Mouse (Mus musculus): Measurements from ENCODE around the gene Nlk. TPM values are rescaled to one million over a fixed set of nuclear protein-coding genes. Genes with fewer than 3 reads are reported as not detected.

Gene Nlk
- total and polyA plus RNA-seq, 3 experiments: 14.8 to 22.4 (median 20.4) TPM

DNA sequence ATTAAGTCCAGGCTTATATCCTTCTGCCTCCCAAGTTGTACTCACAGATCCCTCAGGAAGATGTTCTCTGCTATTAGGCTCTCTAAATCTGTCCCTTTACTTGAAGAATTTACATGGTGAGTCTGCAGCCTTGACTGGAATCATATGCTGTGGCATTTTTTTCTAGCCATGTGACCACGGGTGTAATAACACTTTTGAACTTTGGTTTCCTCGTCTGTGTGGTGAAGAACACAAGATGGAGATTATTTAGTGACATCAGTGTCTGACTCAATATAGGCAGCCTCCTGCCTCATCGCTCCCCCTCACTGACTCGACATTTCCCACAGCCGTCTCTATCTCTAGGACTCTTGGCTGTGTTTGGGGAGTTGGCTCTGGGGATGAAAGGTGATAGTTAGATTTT lies 5.9 kb upstream of the Nlk start:
- dilution Hi-C loops (cut with MboI; ENCODE audit: extremely low pct_ligation_motif_present, extremely low pct_unique_long_range_greater_than_20kb, low sequenced_read_pairs): no loop called here
- TF ChIP-seq EP300 (IDR thresholded peaks at IDR 0.05; ENCODE audit: low read length) (no peak), E2F4 (IDR thresholded peaks at IDR 0.05; ENCODE audit: insufficient replicate concordance, low read depth, low read length) (no peak), MEF2A (IDR thresholded peaks at IDR 0.05; ENCODE audit: borderline replicate concordance, low read depth, low read length) (no peak), MXI1 (IDR thresholded peaks at IDR 0.05; ENCODE audit: low read depth, low read length) (no peak), TCF12 (IDR thresholded peaks at IDR 0.05; ENCODE audit: low read depth, low read length) (no peak), RCOR1 (conservative IDR thresholded peaks at IDR 0.05; ENCODE audit: low read depth, low read length) (no peak), JUN (IDR thresholded peaks at IDR 0.05; ENCODE audit: insufficient read depth, low read depth, low read length) (no peak), ZMIZ1 (IDR thresholded peaks at IDR 0.05; ENCODE audit: low read depth, low read length) (no peak), TBP (conservative IDR thresholded peaks at IDR 0.05; ENCODE audit: low read depth, low read length) (no peak), ZC3H11A (IDR thresholded peaks at IDR 0.05; ENCODE audit: low read depth, low read length) (no peak), SMC3 (IDR thresholded peaks at IDR 0.05; ENCODE audit: low read depth, low read length) (no peak)
- Histone ChIP-seq H3K36me3 (replicated peaks in 1 of 2; ENCODE audit: control insufficient read depth in 1 of 2, insufficient read depth in 1 of 2, low read length in 1 of 2) (no peaks in the 10 kb centered on the region), H3K4me2 (ENCODE audit: insufficient read depth, low read depth, poor library complexity, severe bottlenecking) (no peak overlapping the region), H3K27me3 (replicated peaks) (peaks cover 5% of the 10 kb centered on the region), H3K27ac (ENCODE audit: insufficient read depth, low read depth) (no peak overlapping the region), H3K9me3 (replicated peaks; ENCODE audit: low read length) (no peaks in the 10 kb centered on the region), H3K4me1 (ENCODE audit: control insufficient read depth in 1 of 2, insufficient read depth in 2 of 2) (peaks cover 2 to 4% of the 10 kb centered on the region in 2 experiments; a peak in 3 of 4 replicates), H3K4me3 (replicated peaks in 1 of 3; ENCODE audit: low read depth in 2 of 3, low read length in 2 of 3, poor library complexity in 1 of 3) (no peak overlapping the region), H3K9ac (ENCODE audit: insufficient read depth, low read depth) (no peak overlapping the region), H3K79me2 (replicated peaks; ENCODE audit: control insufficient read depth, extremely low read depth, insufficient read depth, poor library complexity, severe bottlenecking) (no peaks in the 10 kb centered on the region)
- no peak for DNase-seq (ENCODE audit: extremely low read depth)
- in situ Hi-C loops (cut with MboI; ENCODE audit: low pct_ligation_motif_present, low pct_unique_long_range_greater_than_20kb, low sequenced_read_pairs): no loop called here

DNA sequence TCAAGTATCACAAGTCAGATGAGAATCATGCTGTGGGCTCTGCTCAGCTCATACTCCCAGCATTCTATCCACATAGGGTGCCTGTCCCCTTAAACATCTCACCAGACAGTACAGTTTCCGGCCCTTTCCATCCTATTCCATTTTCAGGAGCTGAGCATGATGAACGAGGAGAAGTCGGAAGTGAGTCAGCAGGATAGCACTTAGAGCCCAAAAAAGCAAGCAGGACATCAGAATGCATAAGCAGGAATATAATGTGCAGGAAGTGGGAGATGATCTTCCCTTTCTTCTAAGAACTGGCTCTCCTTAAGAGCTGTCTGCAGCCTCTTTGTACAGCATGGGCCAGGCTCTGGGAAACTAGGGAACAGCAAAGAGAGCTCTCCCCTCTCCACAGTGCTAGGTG lies 5.1 kb upstream of the Nlk start:
- peaks cover 5% of the 10 kb centered on the region for H3K27me3 ChIP-seq (replicated peaks)
- DNase-seq (ENCODE audit: extremely low read depth): no peak
- in situ Hi-C loops (cut with MboI; ENCODE audit: low pct_ligation_motif_present, low pct_unique_long_range_greater_than_20kb, low sequenced_read_pairs) (no loop called here), dilution Hi-C loops (cut with MboI; ENCODE audit: extremely low pct_ligation_motif_present, extremely low pct_unique_long_range_greater_than_20kb, low sequenced_read_pairs) (no loop called here)
- no peak overlapping the region for H3K27ac ChIP-seq (ENCODE audit: insufficient read depth, low read depth)
- no peak overlapping the region for H3K4me3 ChIP-seq (replicated peaks in 1 of 3; ENCODE audit: low read depth in 2 of 3, low read length in 2 of 3, poor library complexity in 1 of 3)
- TF ChIP-seq EP300 (IDR thresholded peaks at IDR 0.05; ENCODE audit: low read length) (no peak), CTCF (conservative IDR thresholded peaks at IDR 0.05 in 1 of 2, IDR thresholded peaks at IDR 0.05 in 1 of 2; ENCODE audit: low read depth in 2 of 2, low read length in 2 of 2) (no peak), MEF2A (IDR thresholded peaks at IDR 0.05; ENCODE audit: borderline replicate concordance, low read depth, low read length) (no peak), GABPA (IDR thresholded peaks at IDR 0.05; ENCODE audit: insufficient replicate concordance, low read depth, low read length) (no peak), ELF1 (IDR thresholded peaks at IDR 0.05; ENCODE audit: low read depth, low read length) (no peak), ZMIZ1 (IDR thresholded peaks at IDR 0.05; ENCODE audit: low read depth, low read length) (no peak), SMC3 (IDR thresholded peaks at IDR 0.05; ENCODE audit: low read depth, low read length) (no peak)
- no peaks in the 10 kb centered on the region for H3K36me3 ChIP-seq (replicated peaks in 1 of 2; ENCODE audit: control insufficient read depth in 1 of 2, insufficient read depth in 1 of 2, low read length in 1 of 2)
- H3K4me2 ChIP-seq (ENCODE audit: insufficient read depth, low read depth, poor library complexity, severe bottlenecking): no peak overlapping the region
- H3K4me1 ChIP-seq (ENCODE audit: control insufficient read depth in 1 of 2, insufficient read depth in 2 of 2): peaks cover 2 to 4% of the 10 kb centered on the region in 2 experiments; a peak in 3 of 4 replicates
- H3K79me2 ChIP-seq (replicated peaks; ENCODE audit: control insufficient read depth, extremely low read depth, insufficient read depth, poor library complexity, severe bottlenecking): no peaks in the 10 kb centered on the region
- no peaks in the 10 kb centered on the region for H3K9me3 ChIP-seq (replicated peaks; ENCODE audit: low read length)
- no peak overlapping the region for H3K9ac ChIP-seq (ENCODE audit: insufficient read depth, low read depth)
